Mouse (Mus musculus) midbrain, embryonic 12.5 days (tissue): ENCODE measurements at regions not wholly inside any gene's neighbourhood (a gene's known extent, or its start where the extent isn't known, plus 50 kb on each side); places are given as distances from the start of the nearest gene placed in this dataset.

Experiments
- ATAC-seq: fragments of 200-750 bp; cut with Nextera tagmentation; 2 replicates; pipeline ENCODE4 v1.8.0; 2017; ENCODE audit warnings: low read depth, moderate TSS enrichment, moderate library complexity; ENCODE audit not compliant: low FRiP score
- H3K27ac ChIP-seq: fragments of 300-500 bp; sonication (generic); replicated peaks from 2 replicates; pipeline ENCODE4 v1.5.1; 2016; ENCODE audit warnings: mild to moderate bottlenecking
- H3K27me3 ChIP-seq: fragments of 300-500 bp; sonication (generic); 2 replicates; pipeline ENCODE4 v1.6.1; 2016; ENCODE audit warnings: mild to moderate bottlenecking
- H3K36me3 ChIP-seq: fragments of 300-500 bp; sonication (generic); 2 replicates; pipeline ENCODE4 v1.6.1; 2016
- H3K4me1 ChIP-seq: fragments of 300-500 bp; sonication (generic); 2 replicates; pipeline ENCODE4 v1.6.1; 2016
- H3K4me2 ChIP-seq: fragments of 300-500 bp; sonication (generic); replicated peaks from 2 replicates; pipeline ENCODE4 v1.6.1; 2016; ENCODE audit warnings: mild to moderate bottlenecking, moderate library complexity
- H3K4me3 ChIP-seq: fragments of 300-500 bp; sonication (generic); 2 replicates; pipeline ENCODE4 v1.5.1; 2016; ENCODE audit warnings: mild to moderate bottlenecking
- H3K9ac ChIP-seq: fragments of 300-500 bp; sonication (generic); replicated peaks from 2 replicates; pipeline ENCODE4 v1.6.1; 2016; ENCODE audit warnings: mild to moderate bottlenecking, moderate library complexity
- H3K9me3 ChIP-seq: fragments of 300-500 bp; sonication (generic); 2 replicates; pipeline ENCODE4 v1.6.1; 2016; ENCODE audit warnings: mild to moderate bottlenecking
- WGBS: fragments of 180-500 bp; shearing (Covaris S2); methylation state at CpG from one replicate; pipeline ENCODE4 v1.1.7; 2016; 5-methylcytosine and 5-hydroxymethylcytosine counted together

- Histone ChIP-seq H3K36me3 (no peaks in the 10 kb centered on the region), H3K27ac (no peak overlapping the region), H3K4me3 (no peak overlapping the region), H3K4me1 (0 out of 2 replicates have a peak, but pooled peaks cover 2% of the 10 kb centered on the region), H3K9ac (no peak overlapping the region), H3K4me2 (no peak overlapping the region), H3K9me3 (no peaks in the 10 kb centered on the region), H3K27me3 (peaks cover 6% of the 10 kb centered on the region)
- 72% methylated on average over 8 of the region's 8 CpGs for WGBS
- ATAC-seq = no peak
Measured at GRCm38 (mm10) chr11:22620912-22621705, 109.2 kb downstream of the Tmem17 start.

- 79% methylated on average over 6 of the region's 6 CpGs for WGBS
- H3K4me3 ChIP-seq = no peak overlapping the region
- ATAC-seq = no peak
- H3K9me3 ChIP-seq = no peaks in the 10 kb centered on the region
- no peaks in the 10 kb centered on the region for H3K36me3 ChIP-seq
- H3K4me1 ChIP-seq = 0 out of 2 replicates have a peak, but pooled peaks cover 2% of the 10 kb centered on the region
- H3K27me3 ChIP-seq = peaks cover 6% of the 10 kb centered on the region
- H3K9ac ChIP-seq = no peak overlapping the region
- no peak overlapping the region for H3K27ac ChIP-seq
- H3K4me2 ChIP-seq = no peak overlapping the region
Measured at GRCm38 (mm10) chr11:22621868-22622267, 110.0 kb downstream of the Tmem17 start.

GRCm38 (mm10) chr11:22622496-22622997 lies 110.7 kb downstream of the Tmem17 start:
- H3K27me3 ChIP-seq = peaks cover 6% of the 10 kb centered on the region
- H3K4me2 ChIP-seq = no peak overlapping the region
- WGBS = 70% methylated on average over 8 of the region's 8 CpGs
- no peaks in the 10 kb centered on the region for H3K9me3 ChIP-seq
- no peaks in the 10 kb centered on the region for H3K36me3 ChIP-seq
- H3K9ac ChIP-seq = no peak overlapping the region
- ATAC-seq = no peak
- no peak overlapping the region for H3K27ac ChIP-seq
- H3K4me3 ChIP-seq = no peak overlapping the region
- no peaks in the 10 kb centered on the region for H3K4me1 ChIP-seq

GRCm38 (mm10) chr11:22626407-22626806 lies 114.5 kb downstream of the Tmem17 start:
- Histone ChIP-seq H3K4me3 (no peak overlapping the region), H3K36me3 (no peaks in the 10 kb centered on the region), H3K4me1 (no peaks in the 10 kb centered on the region), H3K4me2 (no peak overlapping the region), H3K9ac (no peak overlapping the region), H3K9me3 (no peaks in the 10 kb centered on the region), H3K27ac (no peak overlapping the region), H3K27me3 (no peaks in the 10 kb centered on the region)
- ATAC-seq = no peak
- WGBS = 92% methylated on average over 1 of the region's 1 CpGs

- Histone ChIP-seq H3K4me2 (no peak overlapping the region), H3K9me3 (no peaks in the 10 kb centered on the region), H3K27ac (no peak overlapping the region), H3K36me3 (no peaks in the 10 kb centered on the region), H3K4me3 (no peak overlapping the region), H3K9ac (no peak overlapping the region), H3K4me1 (peaks cover 3% of the 10 kb centered on the region; the same call in 1 of the 2 replicates), H3K27me3 (no peaks in the 10 kb centered on the region)
- WGBS = 86% methylated on average over 5 of the region's 5 CpGs
- no peak for ATAC-seq
Measured at GRCm38 (mm10) chr11:22628497-22628896, 116.6 kb downstream of the Tmem17 start.

GRCm38 (mm10) chr11:22628979-22629378 lies 117.1 kb downstream of the Tmem17 start:
- no peaks in the 10 kb centered on the region for H3K27me3 ChIP-seq
- no peak overlapping the region for H3K27ac ChIP-seq
- WGBS = 86% methylated on average over 5 of the region's 5 CpGs
- ATAC-seq = no peak
- no peaks in the 10 kb centered on the region for H3K36me3 ChIP-seq
- H3K4me3 ChIP-seq = no peak overlapping the region
- H3K9me3 ChIP-seq = no peaks in the 10 kb centered on the region
- H3K4me1 ChIP-seq = peaks cover 3% of the 10 kb centered on the region; the same call in 1 of the 2 replicates
- no peak overlapping the region for H3K9ac ChIP-seq
- H3K4me2 ChIP-seq = no peak overlapping the region

- no peak for ATAC-seq
- no peak overlapping the region for H3K9ac ChIP-seq
- H3K4me1 ChIP-seq = peaks cover 3% of the 10 kb centered on the region; the same call in 1 of the 2 replicates
- peak overlapping the region; percentile 27 for H3K4me2 ChIP-seq
- no peaks in the 10 kb centered on the region for H3K27me3 ChIP-seq
- H3K27ac ChIP-seq = no peak overlapping the region
- 36% methylated on average over 13 of the region's 13 CpGs for WGBS
- no peaks in the 10 kb centered on the region for H3K36me3 ChIP-seq
- no peak overlapping the region for H3K4me3 ChIP-seq
- no peaks in the 10 kb centered on the region for H3K9me3 ChIP-seq
Measured at GRCm38 (mm10) chr11:22629581-22629980, 117.7 kb downstream of the Tmem17 start.

- H3K4me3 ChIP-seq = no peak overlapping the region
- no peak overlapping the region for H3K9ac ChIP-seq
- no peak for ATAC-seq
- H3K27me3 ChIP-seq = no peaks in the 10 kb centered on the region
- H3K4me2 ChIP-seq = peak overlapping the region; percentile 27; the same call in 1 of the 2 replicates
- H3K4me1 ChIP-seq = peaks cover 3% of the 10 kb centered on the region; the same call in 1 of the 2 replicates
- WGBS = 67% methylated on average over 4 of the region's 4 CpGs
- no peaks in the 10 kb centered on the region for H3K9me3 ChIP-seq
- H3K27ac ChIP-seq = no peak overlapping the region
- no peaks in the 10 kb centered on the region for H3K36me3 ChIP-seq
Measured at GRCm38 (mm10) chr11:22629991-22630390, 118.1 kb downstream of the Tmem17 start.

- no peak overlapping the region for H3K9ac ChIP-seq
- H3K36me3 ChIP-seq = no peaks in the 10 kb centered on the region
- H3K4me2 ChIP-seq = no peak overlapping the region
- H3K27me3 ChIP-seq = no peaks in the 10 kb centered on the region
- WGBS = 82% methylated on average over 5 of the region's 5 CpGs
- no peak overlapping the region for H3K27ac ChIP-seq
- H3K4me1 ChIP-seq = peaks cover 3% of the 10 kb centered on the region; the same call in 1 of the 2 replicates
- no peaks in the 10 kb centered on the region for H3K9me3 ChIP-seq
- H3K4me3 ChIP-seq = no peak overlapping the region
- ATAC-seq = 0 out of 2 replicates have a peak, but pooled peaks have one; percentile 19
Measured at GRCm38 (mm10) chr11:22630982-22631381, 119.1 kb downstream of the Tmem17 start.

- 0 out of 2 replicates have a peak, but pooled peaks have one; percentile 39 for ATAC-seq
- Histone ChIP-seq H3K4me3 (no peak overlapping the region), H3K36me3 (no peaks in the 10 kb centered on the region), H3K27me3 (no peaks in the 10 kb centered on the region), H3K9me3 (no peaks in the 10 kb centered on the region), H3K9ac (0 out of 2 replicates have a peak overlapping the region, but pooled peaks have one; percentile 37), H3K27ac (no peak overlapping the region), H3K4me1 (peaks cover 3% of the 10 kb centered on the region; the same call in 1 of the 2 replicates), H3K4me2 (peak overlapping the region; percentile 27; the same call in 1 of the 2 replicates)
- 19% methylated on average over 6 of the region's 6 CpGs for WGBS
Measured at GRCm38 (mm10) chr11:22631606-22632313, 119.9 kb downstream of the Tmem17 start.

- Histone ChIP-seq H3K4me2 (no peak overlapping the region), H3K4me3 (no peak overlapping the region), H3K27ac (no peak overlapping the region), H3K9ac (no peak overlapping the region), H3K9me3 (no peaks in the 10 kb centered on the region), H3K36me3 (no peaks in the 10 kb centered on the region), H3K4me1 (peaks cover 3% of the 10 kb centered on the region; the same call in 1 of the 2 replicates), H3K27me3 (no peaks in the 10 kb centered on the region)
- ATAC-seq = no peak
Measured at GRCm38 (mm10) chr11:22632314-22632700, 120.4 kb downstream of the Tmem17 start.

GRCm38 (mm10) chr11:22632988-22633387 lies 121.1 kb downstream of the Tmem17 start:
- Histone ChIP-seq H3K9ac (no peak overlapping the region), H3K4me3 (no peak overlapping the region), H3K9me3 (no peaks in the 10 kb centered on the region), H3K27ac (no peak overlapping the region), H3K27me3 (no peaks in the 10 kb centered on the region), H3K36me3 (no peaks in the 10 kb centered on the region), H3K4me1 (peaks cover 3% of the 10 kb centered on the region; the same call in 1 of the 2 replicates), H3K4me2 (no peak overlapping the region)
- no peak for ATAC-seq
- WGBS = 82% methylated on average over 5 of the region's 5 CpGs
